Mouse (Mus musculus) neural tube, embryonic 10.5 days (tissue): ENCODE measurements around the gene Gm20931.
"Not testable (repeated sequence)": the region's sequence is repeated elsewhere in the genome, so short reads cannot be mapped to it uniquely, and the experiment has no call there.

Experiments used
- DNase-seq: peaks from one replicate; pipeline ENCODE4 v3.0.0-alpha.2; 2017; ENCODE audit warnings: low spot score; ENCODE audit errors: extremely low spot score

Gm20931 gene

GRCm38 (mm10) chrY:55213420-55213819 is at the start of gene Gm20931:
Gene Gm20931 (plus strand): TSS chrY:55213720.
- not testable (repeated sequence) for DNase-seq
